Comparison of ENCODE assay signal across 8 mouse cellular contexts in the genomic region with DNA sequence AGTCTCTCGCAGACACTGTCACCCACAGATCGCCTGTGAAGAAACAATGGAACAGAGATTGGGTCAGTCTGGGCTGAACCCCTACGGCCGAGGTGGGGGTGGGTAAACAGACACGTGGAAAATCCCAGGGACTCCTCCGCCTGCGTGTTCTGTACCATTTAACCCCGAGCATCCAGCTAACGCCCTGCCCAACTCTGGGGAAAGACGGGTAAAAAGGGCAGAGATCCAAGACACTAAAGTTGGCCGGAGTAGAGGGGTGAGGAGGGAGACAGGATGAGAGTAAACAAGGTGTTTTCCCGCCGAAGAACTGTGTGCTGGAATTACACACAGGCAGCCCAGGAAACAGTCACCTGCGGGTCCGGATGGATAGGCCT. TPM values are rescaled to one million over a fixed set of nuclear protein-coding genes. Genes with fewer than 3 reads are reported as not detected.
DNase-seq lines count a peak whose midpoint lies in the region; ATAC-seq and TF ChIP-seq lines count a peak whose summit lies in the region.

No protein-coding gene starts in this region.

- peak overlapping the region; percentile 88 for H3K9ac ChIP-seq in heart, adult 2 months (ENCODE audit: low read depth, low read length)

- TF ChIP-seq EP300 in heart, adult 2 months (IDR thresholded peaks at IDR 0.05; ENCODE audit: insufficient read depth, low read depth, low read length), result no peak

- peaks cover 3% of the 10 kb centered on the region; the same call in 1 of the 2 replicates for H3K4me1 ChIP-seq in heart, adult 2 months (ENCODE audit: control insufficient read depth, insufficient read depth, low read length)
- peaks cover 29% of the 10 kb centered on the region for H3K4me1 ChIP-seq in heart, embryonic 10.5 days
- H3K4me1 ChIP-seq in limb, embryonic 10.5 days, result peaks cover 37% of the 10 kb centered on the region

- no peak for DNase-seq in heart, adult 2 months
- no peak for DNase-seq in heart, adult 11 months
- peak; percentile 53 for DNase-seq in MN1 (ENCODE audit: low spot score)
- DNase-seq in heart, embryonic 10.5 days (ENCODE audit: low spot score), result no peak
- DNase-seq in limb, embryonic 10.5 days (ENCODE audit: low spot score), result peak; percentile 63
- no peak for DNase-seq in urinary bladder, postnatal 4 days (ENCODE audit: low spot score in 2 of 2)

- H3K4me3 ChIP-seq in heart, adult 2 months, result peak overlapping the region; percentile 62
- peak overlapping the region; percentile 79 for H3K4me3 ChIP-seq in heart, embryonic 10.5 days
- H3K4me3 ChIP-seq in limb, embryonic 10.5 days, result peak overlapping the region; percentile 67
- peak overlapping the region; percentile 91 for H3K4me3 ChIP-seq in myocyte

- no peaks in the 10 kb centered on the region for H3K9me3 ChIP-seq in heart, embryonic 10.5 days
- no peaks in the 10 kb centered on the region for H3K9me3 ChIP-seq in limb, embryonic 10.5 days (replicated peaks)

- H3K27me3 ChIP-seq in heart, adult 2 months (ENCODE audit: control insufficient read depth, insufficient read depth, low read length), result no peaks in the 10 kb centered on the region
- H3K27me3 ChIP-seq in heart, embryonic 10.5 days (ENCODE audit: insufficient read depth, poor library complexity, severe bottlenecking), result peaks cover 16% of the 10 kb centered on the region
- H3K27me3 ChIP-seq in limb, embryonic 10.5 days (ENCODE audit: low read depth, poor library complexity, severe bottlenecking), result peaks cover 37% of the 10 kb centered on the region
- H3K27me3 ChIP-seq in myocyte (ENCODE audit: control insufficient read depth, insufficient read depth, insufficient read length), result no peaks in the 10 kb centered on the region

- peak overlapping the region; percentile 69 for H3ac ChIP-seq in myocyte (ENCODE audit: control insufficient read depth, insufficient read length)

- no peak for TF ChIP-seq CTCF in heart, adult 2 months (IDR thresholded peaks at IDR 0.05)

- TF ChIP-seq POLR2A in heart, adult 2 months (IDR thresholded peaks at IDR 0.05; ENCODE audit: insufficient read depth, low read depth, low read length), result no peak
- no peak for TF ChIP-seq POLR2A in myocyte (IDR thresholded peaks at IDR 0.05; ENCODE audit: insufficient read length, low read depth)

- intact Hi-C loops in heart, adult 2 months (cut with DNase I), result loop anchor here (1.0 to 5.0 kb wide), 3 partner anchors 19 to 151 kb away; no protein-coding TSS in a partner anchor

- ATAC-seq in megakaryocyte progenitor cell, adult 5-6 weeks (replicated peaks; ENCODE audit: poor library complexity), result no peak

- H3K27ac ChIP-seq in heart, adult 2 months, result peak overlapping the region; percentile 99
- peak overlapping the region; percentile 89 for H3K27ac ChIP-seq in heart, embryonic 10.5 days
- peak overlapping the region; percentile 90 for H3K27ac ChIP-seq in limb, embryonic 10.5 days

- 1% methylated on average over 15 of the region's 15 CpGs for WGBS in heart, adult 2 months
- under 1% methylated on average over 15 of the region's 15 CpGs for WGBS in heart, embryonic 10.5 days
- WGBS in limb, embryonic 10.5 days, result 0% methylated on average over 15 of the region's 15 CpGs

- peaks cover 6% of the 10 kb centered on the region for H3K79me2 ChIP-seq in heart, adult 2 months (replicated peaks; ENCODE audit: control insufficient read depth, insufficient read depth, low read length)
- peaks cover 21% of the 10 kb centered on the region for H3K79me2 ChIP-seq in myocyte (ENCODE audit: control insufficient read depth, insufficient read depth)

- H3K4me2 ChIP-seq in myocyte (ENCODE audit: low read depth), result peak overlapping the region; percentile 99

- H3K36me3 ChIP-seq in heart, adult 2 months (ENCODE audit: control insufficient read depth, insufficient read depth, low read length), result peaks cover 22% of the 10 kb centered on the region
- H3K36me3 ChIP-seq in heart, embryonic 10.5 days, result 0 out of 2 replicates have a peak, but pooled peaks cover 4% of the 10 kb centered on the region
- H3K36me3 ChIP-seq in limb, embryonic 10.5 days, result no peaks in the 10 kb centered on the region
- H3K36me3 ChIP-seq in myocyte (ENCODE audit: control insufficient read depth, insufficient read depth), result peaks cover 24% of the 10 kb centered on the region

TF ChIP-seq in myocyte, 11 proteins besides CTCF, POLR2A, EP300 and RAD21:
- TF ChIP-seq SRF (IDR thresholded peaks at IDR 0.05; ENCODE audit: control insufficient read depth, insufficient read length, low read depth), result no peak

RNA-seq across cellular contexts. Expression of a gene that starts 1.8 kb away (rescaled TPM):
- 10 to 100 TPM; 49.9 to 62.4 TPM for total RNA-seq in heart, adult 2 months (2021)
- polyA plus RNA-seq in heart, adult 2 months (2012; rRNA removed), result 30.5 and 37.7 TPM in 2 replicates
- polyA plus RNA-seq in heart, embryonic 10.5 days (2016; fragmentation: Nextera tagmentation; extraction: Ambion mirVana), result 30.7 and 39.6 TPM in 2 replicates
- polyA plus RNA-seq in limb, embryonic 10.5 days (2016; fragmentation: Nextera tagmentation; extraction: Ambion mirVana), result 34.5 and 40.8 TPM in 2 replicates
- polyA plus RNA-seq in myocyte (2012; fragmentation: generic; extraction: Trizol), result 27.5 TPM
- 1.0 TPM in 1 of 2 replicates, not detected in the other for total RNA-seq in megakaryocyte progenitor cell, adult 5-6 weeks (2015)
- 0.33 and 0.61 TPM in 2 replicates for total RNA-seq in megakaryocyte progenitor cell, adult 5-6 weeks (2017)

Comparison
In these comparisons a context has a peak if more than half of its experiments do, and no peak if none do; other contexts are left out.
1. DNase-seq: peak in MN1 (single experiment) and limb, embryonic 10.5 days (single experiment); none in heart, adult 2 months (0 of 2), heart, adult 11 months (single experiment), heart, embryonic 10.5 days (single experiment) and urinary bladder, postnatal 4 days (0 of 2).
2. Peak in every context shown above with its lines, with median percentiles within 50 percentile points of each other: H3K27ac ChIP-seq and H3K4me3 ChIP-seq.